10 mouse cellular contexts compared by ENCODE assay signal in the genomic region with DNA sequence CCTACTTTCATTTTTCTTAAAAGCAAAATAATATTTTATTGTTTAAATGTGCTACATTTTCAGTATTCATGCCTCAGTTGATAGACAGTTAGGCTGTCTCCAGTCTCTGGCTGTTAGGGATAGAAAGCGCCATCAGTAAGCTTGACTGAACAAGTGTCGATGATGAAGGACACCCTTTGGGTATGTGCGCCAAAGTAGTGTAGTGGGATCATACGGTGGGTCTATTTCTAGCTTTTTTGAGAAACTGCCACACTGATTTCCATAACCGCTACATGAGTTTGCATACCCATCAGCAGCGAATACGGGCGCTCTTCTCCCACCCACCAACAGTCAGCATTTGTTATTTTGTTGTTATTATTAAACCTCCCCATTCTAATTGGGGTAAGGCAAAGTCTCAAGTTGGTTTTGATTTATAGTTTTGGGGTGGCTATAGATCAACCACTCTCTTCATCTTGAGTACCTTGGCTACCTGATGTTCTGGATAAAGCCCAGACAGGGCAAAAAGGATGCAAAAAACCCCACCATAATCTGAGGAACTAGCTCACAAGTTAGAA. TPM values are rescaled to one million over a fixed set of nuclear protein-coding genes. Genes with fewer than 3 reads are reported as not detected.
DNase-seq lines count a peak whose midpoint lies in the region; ATAC-seq and TF ChIP-seq lines count a peak whose summit lies in the region.
"Had no signal": no experiment of that assay in that cellular context is flagged by ENCODE, and none has a peak within 500 bp of the region (broad histone marks: within the 10 kb centered on the region; RNA-seq: fewer than 3 reads in every experiment).

No protein-coding gene starts in this region.

- H3K4me2 ChIP-seq in hindbrain, embryonic 11.5 days (replicated peaks; ENCODE audit: low read depth, low read length) = no peak overlapping the region
- no peak overlapping the region for H3K4me2 ChIP-seq in hindbrain, postnatal 0 days (ENCODE audit: low read depth, low read length)
- no peak overlapping the region for H3K4me2 ChIP-seq in midbrain, embryonic 12.5 days (replicated peaks)
- no peak overlapping the region for H3K4me2 ChIP-seq in midbrain, embryonic 15.5 days
- H3K4me2 ChIP-seq in forebrain, embryonic 16.5 days (ENCODE audit: low read length) = no peak overlapping the region
- no peak overlapping the region for H3K4me2 ChIP-seq in stomach, embryonic 14.5 days (replicated peaks; ENCODE audit: low read depth, low read length)

- H3K4me1 ChIP-seq in hindbrain, embryonic 11.5 days (replicated peaks; ENCODE audit: control insufficient read depth, insufficient read depth, low read length) = 0 out of 2 replicates have a peak, but pooled peaks cover 5% of the 10 kb centered on the region
- peaks cover 4% of the 10 kb centered on the region; the same call in 1 of the 2 replicates for H3K4me1 ChIP-seq in hindbrain, postnatal 0 days (ENCODE audit: insufficient read depth, low read length)
- peaks cover 39% of the 10 kb centered on the region for H3K4me1 ChIP-seq in midbrain, embryonic 12.5 days
- H3K4me1 ChIP-seq in midbrain, embryonic 15.5 days = peaks cover 13% of the 10 kb centered on the region; the same call in 1 of the 2 replicates
- H3K4me1 ChIP-seq in forebrain, embryonic 16.5 days (replicated peaks; ENCODE audit: control insufficient read depth, insufficient read depth, low read length) = peaks cover 19% of the 10 kb centered on the region
- H3K4me1 ChIP-seq in stomach, embryonic 14.5 days (ENCODE audit: control insufficient read depth, insufficient read depth, low read length) = no peaks in the 10 kb centered on the region; the same call in 1 of the 2 replicates

- H3K9ac ChIP-seq in hindbrain, embryonic 11.5 days (ENCODE audit: low read depth, low read length) = no peak overlapping the region
- no peak overlapping the region for H3K9ac ChIP-seq in hindbrain, postnatal 0 days (replicated peaks; ENCODE audit: low read length)
- H3K9ac ChIP-seq in midbrain, embryonic 12.5 days (replicated peaks) = no peak overlapping the region
- H3K9ac ChIP-seq in midbrain, embryonic 15.5 days = no peak overlapping the region
- no peak overlapping the region for H3K9ac ChIP-seq in forebrain, embryonic 16.5 days (replicated peaks; ENCODE audit: low read depth, low read length)
- no peak overlapping the region for H3K9ac ChIP-seq in stomach, embryonic 14.5 days (replicated peaks; ENCODE audit: low read depth, low read length)

- no peak for TF ChIP-seq CTCF in hindbrain, postnatal 0 days (IDR thresholded peaks at IDR 0.05; ENCODE audit: low read depth)

- ATAC-seq in hindbrain, embryonic 11.5 days (ENCODE audit: low FRiP score) = no peak
- no peak for ATAC-seq in hindbrain, postnatal 0 days
- ATAC-seq in midbrain, embryonic 12.5 days (ENCODE audit: low FRiP score, low read depth) = 0 out of 2 replicates have a peak, but pooled peaks have one; percentile 7
- ATAC-seq in midbrain, embryonic 15.5 days (replicated peaks) = no peak
- ATAC-seq in forebrain, embryonic 16.5 days = peak; percentile 46; the same call in 1 of the 2 replicates
- no peak for ATAC-seq in stomach, embryonic 14.5 days (ENCODE audit: insufficient number of reproducible peaks, insufficient read depth, low FRiP score, low read depth)

- no peaks in the 10 kb centered on the region for H3K9me3 ChIP-seq in hindbrain, embryonic 11.5 days (ENCODE audit: control insufficient read depth, low read length)
- no peaks in the 10 kb centered on the region for H3K9me3 ChIP-seq in hindbrain, postnatal 0 days (ENCODE audit: low read length)
- no peaks in the 10 kb centered on the region for H3K9me3 ChIP-seq in midbrain, embryonic 12.5 days
- no peaks in the 10 kb centered on the region for H3K9me3 ChIP-seq in midbrain, embryonic 15.5 days
- no peaks in the 10 kb centered on the region for H3K9me3 ChIP-seq in forebrain, embryonic 16.5 days (ENCODE audit: control insufficient read depth, low read length)
- H3K9me3 ChIP-seq in stomach, embryonic 14.5 days (ENCODE audit: control insufficient read depth, low read depth, low read length) = no peaks in the 10 kb centered on the region

- H3K27ac ChIP-seq in hindbrain, embryonic 11.5 days (ENCODE audit: low read depth, low read length) = peak overlapping the region; percentile 2; the same call in 1 of the 2 replicates
- H3K27ac ChIP-seq in hindbrain, postnatal 0 days = no peak overlapping the region
- peak overlapping the region; percentile 68 for H3K27ac ChIP-seq in midbrain, embryonic 12.5 days (replicated peaks)
- no peak overlapping the region for H3K27ac ChIP-seq in midbrain, embryonic 15.5 days
- no peak overlapping the region; the same call in none of the 2 replicates for H3K27ac ChIP-seq in forebrain, embryonic 16.5 days (ENCODE audit: low read length)
- peak overlapping the region; percentile 18; the same call in 1 of the 2 replicates for H3K27ac ChIP-seq in stomach, embryonic 14.5 days (ENCODE audit: low read length)

- H3K4me3 ChIP-seq in hindbrain, embryonic 11.5 days (ENCODE audit: low read depth, low read length) = no peak overlapping the region
- no peak overlapping the region for H3K4me3 ChIP-seq in hindbrain, postnatal 0 days (ENCODE audit: low read length)
- no peak overlapping the region for H3K4me3 ChIP-seq in midbrain, embryonic 12.5 days
- no peak overlapping the region for H3K4me3 ChIP-seq in midbrain, embryonic 15.5 days
- no peak overlapping the region for H3K4me3 ChIP-seq in forebrain, embryonic 16.5 days (replicated peaks; ENCODE audit: low read length)
- H3K4me3 ChIP-seq in stomach, embryonic 14.5 days (ENCODE audit: low read depth, low read length) = no peak overlapping the region
- H3K4me3 ChIP-seq: erythroblast, embryonic 14.5 days had no signal

- 70% methylated on average over 8 of the region's 8 CpGs for WGBS in hindbrain, embryonic 11.5 days
- 66% methylated on average over 8 of the region's 8 CpGs for whole genome bisulfite sequencing in hindbrain, postnatal 0 days
- WGBS in midbrain, embryonic 12.5 days = 54% methylated on average over 8 of the region's 8 CpGs
- WGBS in midbrain, embryonic 15.5 days = 48% methylated on average over 8 of the region's 8 CpGs
- WGBS in forebrain, embryonic 16.5 days = 35% methylated on average over 8 of the region's 8 CpGs
- 93% methylated on average over 8 of the region's 8 CpGs for WGBS in stomach, embryonic 14.5 days

- H3K27me3 ChIP-seq in hindbrain, embryonic 11.5 days (ENCODE audit: control insufficient read depth, insufficient read depth, low read length) = no peaks in the 10 kb centered on the region
- no peaks in the 10 kb centered on the region for H3K27me3 ChIP-seq in hindbrain, postnatal 0 days (ENCODE audit: insufficient read depth, low read length)
- H3K27me3 ChIP-seq in midbrain, embryonic 12.5 days = peaks cover 50% of the 10 kb centered on the region
- peaks cover 9% of the 10 kb centered on the region for H3K27me3 ChIP-seq in midbrain, embryonic 15.5 days (replicated peaks)
- no peaks in the 10 kb centered on the region for H3K27me3 ChIP-seq in forebrain, embryonic 16.5 days (replicated peaks; ENCODE audit: control insufficient read depth, insufficient read depth, low read length)
- H3K27me3 ChIP-seq in stomach, embryonic 14.5 days (ENCODE audit: control insufficient read depth, insufficient read depth, low read length) = no peaks in the 10 kb centered on the region

- no peak for DNase-seq in hindbrain, embryonic 11.5 days (ENCODE audit: low spot score)
- no peak for DNase-seq in hindbrain, postnatal 0 days (ENCODE audit: low spot score)
- no peak for DNase-seq in thymus, postnatal 4 days
- DNase-seq in spleen, adult 12 weeks (ENCODE audit: low spot score) = no peak

- H3K36me3 ChIP-seq in hindbrain, embryonic 11.5 days (ENCODE audit: control insufficient read depth, insufficient read depth, low read length) = no peaks in the 10 kb centered on the region
- H3K36me3 ChIP-seq in hindbrain, postnatal 0 days (ENCODE audit: insufficient read depth, low read length) = no peaks in the 10 kb centered on the region
- H3K36me3 ChIP-seq in midbrain, embryonic 12.5 days = no peaks in the 10 kb centered on the region
- H3K36me3 ChIP-seq in midbrain, embryonic 15.5 days (replicated peaks) = no peaks in the 10 kb centered on the region
- no peaks in the 10 kb centered on the region for H3K36me3 ChIP-seq in forebrain, embryonic 16.5 days (ENCODE audit: control insufficient read depth, insufficient read depth)
- no peaks in the 10 kb centered on the region for H3K36me3 ChIP-seq in stomach, embryonic 14.5 days (ENCODE audit: control insufficient read depth, insufficient read depth, low read length)

RNA-seq across cellular contexts. Expression of a gene that starts 34.6 kb away (rescaled TPM):
- 55.0 and 59.6 TPM in 2 replicates for polyA plus RNA-seq in hindbrain, embryonic 11.5 days (2014; fragmentation: Nextera tagmentation; extraction: Ambion mirVana)
- total RNA-seq in hindbrain, postnatal 0 days (2014; rRNA removed) = 42.2 and 51.6 TPM in 2 replicates
- polyA plus RNA-seq in hindbrain, postnatal 0 days (2015; fragmentation: Nextera tagmentation; extraction: Ambion mirVana) = 28.9 and 29.0 TPM in 2 replicates
- 70.2 and 80.5 TPM in 2 replicates for polyA plus RNA-seq in midbrain, embryonic 12.5 days (2016; fragmentation: Nextera tagmentation; extraction: Ambion mirVana)
- 37.2 and 40.5 TPM in 2 replicates for polyA plus RNA-seq in midbrain, embryonic 15.5 days (2015; fragmentation: Nextera tagmentation; extraction: Ambion mirVana)
- polyA plus RNA-seq in forebrain, embryonic 16.5 days (2015; fragmentation: Nextera tagmentation; extraction: Ambion mirVana) = 49.1 and 56.3 TPM in 2 replicates
- 42.0 and 44.0 TPM in 2 replicates for polyA plus RNA-seq in stomach, embryonic 14.5 days (2014; fragmentation: Nextera tagmentation; extraction: Ambion mirVana)
- polyA plus RNA-seq: C2C12; erythroblast, embryonic 14.5 days had no signal

Comparison
In these comparisons a context has a peak if more than half of its experiments do, and no peak if none do; other contexts are left out.
1. ATAC-seq: peak in midbrain, embryonic 12.5 days (single experiment) and forebrain, embryonic 16.5 days (single experiment); none in hindbrain, embryonic 11.5 days (single experiment), hindbrain, postnatal 0 days (single experiment), midbrain, embryonic 15.5 days (single experiment) and stomach, embryonic 14.5 days (single experiment).
2. H3K27ac ChIP-seq: peak in hindbrain, embryonic 11.5 days (single experiment), midbrain, embryonic 12.5 days (single experiment) and stomach, embryonic 14.5 days (single experiment); none in hindbrain, postnatal 0 days (single experiment), midbrain, embryonic 15.5 days (single experiment) and forebrain, embryonic 16.5 days (single experiment).